Mouse (Mus musculus): ENCODE measurements around the gene Tshr.
"Not testable (repeated sequence)": the region's sequence is repeated elsewhere in the genome, so short reads cannot be mapped to it uniquely, and the experiment has no call there.

The Tshr gene

DNA sequence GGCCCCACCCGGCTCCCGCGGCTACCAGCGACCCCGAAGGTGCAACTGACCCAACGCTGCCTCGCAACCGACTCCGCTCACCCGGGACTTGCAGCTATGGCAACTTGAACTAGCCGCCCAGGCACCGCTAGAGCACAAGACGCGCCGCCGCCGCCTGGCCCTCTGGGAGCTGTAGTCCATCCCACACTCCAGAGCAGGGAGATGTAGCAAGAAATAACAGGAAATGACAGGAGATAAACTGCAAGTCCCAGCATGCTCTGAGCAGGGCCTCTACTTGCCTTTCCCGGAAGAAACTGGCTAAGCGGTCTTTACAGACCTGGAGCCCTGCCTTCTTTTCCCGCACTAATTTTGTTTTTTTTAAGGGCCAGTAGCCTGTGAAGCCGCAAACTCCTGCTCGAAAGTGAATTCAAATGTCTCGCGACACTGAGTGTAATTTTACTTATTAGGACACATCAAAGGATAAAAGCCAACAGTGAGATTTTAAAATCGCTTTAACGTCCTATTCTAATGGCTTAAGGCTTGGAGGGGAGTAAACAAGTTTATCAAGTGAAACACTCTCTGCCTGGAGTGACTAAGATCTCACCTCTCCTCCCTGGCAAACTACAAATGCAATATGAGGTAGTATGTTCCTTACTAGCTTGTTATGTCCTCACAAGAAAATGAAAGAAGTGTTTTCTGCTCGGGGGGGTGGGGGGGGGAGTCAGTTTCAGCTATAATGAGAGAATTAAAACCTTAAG lies at the start of gene Tshr, which contains the start of gene Cep128:
Tshr (plus strand) TSS at position 283 of the 737 bp plus-strand sequence.
Cep128 (minus strand) TSS at position 129 of the 737 bp plus-strand sequence.
- in situ Hi-C loops (cut with MboI, MseI): no loop called here

DNA sequence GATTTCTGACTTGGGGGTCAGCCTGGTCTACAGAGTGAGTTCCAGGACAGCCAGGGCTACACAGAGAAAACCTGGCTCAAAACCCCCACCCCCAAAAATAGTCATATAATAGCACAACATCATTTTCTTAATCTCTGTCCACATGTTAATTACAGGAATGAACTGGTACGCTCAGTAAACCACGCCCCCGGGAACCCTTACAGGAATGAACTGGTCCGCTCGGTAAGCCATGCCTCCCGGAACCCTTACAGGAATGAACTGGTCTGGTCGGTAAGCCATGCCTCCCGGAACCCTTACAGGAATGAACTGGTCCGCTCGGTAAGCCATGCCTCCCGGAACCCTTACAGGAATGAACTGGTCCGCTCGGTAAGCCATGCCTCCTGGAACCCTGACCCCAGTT lies 45.7 kb upstream of the Tshr start:
- in situ Hi-C loops (cut with MboI, MseI): not testable (repeated sequence)

DNA sequence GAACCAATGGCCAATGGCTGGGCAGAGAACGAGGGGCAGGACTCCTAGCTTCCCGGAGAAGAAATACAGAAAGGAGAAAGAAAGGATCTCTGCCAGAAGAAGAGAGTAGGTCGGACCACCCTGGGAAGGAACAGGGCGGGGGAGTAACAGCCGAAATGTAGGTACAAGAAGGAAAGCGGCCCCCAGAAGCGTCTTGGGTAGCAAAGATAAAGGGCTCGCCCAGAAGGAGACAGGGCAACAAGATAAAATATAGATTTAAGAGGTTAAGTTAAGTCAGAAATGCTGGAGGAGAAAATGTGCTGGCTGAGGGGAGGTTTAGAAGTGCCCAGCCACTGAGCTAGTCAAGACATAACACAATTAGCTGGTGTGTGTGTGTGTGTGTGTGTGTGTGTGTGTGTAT lies 30.6 kb upstream of the Tshr start:
- in situ Hi-C loops (cut with MboI, MseI): no loop called here

DNA sequence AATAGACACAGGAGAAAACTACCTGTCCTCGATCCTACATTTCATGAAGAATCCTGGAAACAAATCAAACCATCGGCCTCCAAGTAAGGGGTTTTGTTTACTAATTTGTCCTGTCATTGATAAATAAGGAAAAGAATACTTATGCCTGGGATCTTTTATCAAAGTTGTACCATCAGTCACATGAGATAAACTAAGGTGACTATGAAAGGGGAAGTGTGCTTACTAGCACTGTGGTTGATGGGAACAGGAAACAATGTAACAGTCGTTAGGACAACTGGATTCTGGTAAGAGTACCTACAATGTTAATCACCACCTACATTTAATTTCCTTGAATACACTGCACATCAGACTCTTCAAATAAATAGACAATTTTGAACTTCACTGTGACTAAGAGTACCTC lies 15.2 kb upstream of the Tshr start:
- in situ Hi-C loops (cut with MboI, MseI): no loop called here

DNA sequence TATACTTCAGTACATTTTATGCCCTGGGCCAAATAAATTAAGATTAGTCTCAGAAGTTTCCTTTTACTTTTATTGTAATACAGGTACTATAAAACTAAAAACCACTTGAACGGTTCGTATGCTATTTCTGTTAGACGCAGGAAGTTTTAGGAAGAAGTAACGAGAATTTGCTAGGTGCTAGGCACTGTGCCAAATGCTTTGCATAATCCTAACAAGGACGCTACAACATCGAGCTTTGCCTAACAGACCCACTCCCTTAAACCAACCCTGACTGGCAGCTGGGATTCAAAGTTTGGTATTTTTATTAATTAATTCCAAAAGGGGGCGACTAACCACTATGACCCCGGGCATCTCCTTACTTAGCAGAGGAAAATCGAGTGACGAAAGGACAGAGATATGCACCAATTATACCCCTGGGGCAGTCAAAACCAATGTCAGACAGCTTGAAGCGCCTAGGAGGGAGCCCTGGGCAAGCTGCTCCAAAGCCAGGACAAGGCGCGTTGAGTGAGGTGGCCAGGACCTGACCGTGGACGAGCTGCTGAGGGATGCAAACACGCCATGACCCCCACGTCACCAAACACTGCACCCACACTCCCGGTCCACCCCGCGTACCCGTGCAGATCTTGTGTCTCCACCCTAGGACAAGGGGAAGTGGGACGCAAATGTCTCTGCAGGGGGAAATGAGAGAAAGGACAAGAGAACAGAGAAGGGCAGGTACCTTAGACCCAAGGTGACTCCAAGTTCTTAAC lies 673 bp upstream of the Tshr start:
- in situ Hi-C loops (cut with MboI, MseI): no loop called here

DNA sequence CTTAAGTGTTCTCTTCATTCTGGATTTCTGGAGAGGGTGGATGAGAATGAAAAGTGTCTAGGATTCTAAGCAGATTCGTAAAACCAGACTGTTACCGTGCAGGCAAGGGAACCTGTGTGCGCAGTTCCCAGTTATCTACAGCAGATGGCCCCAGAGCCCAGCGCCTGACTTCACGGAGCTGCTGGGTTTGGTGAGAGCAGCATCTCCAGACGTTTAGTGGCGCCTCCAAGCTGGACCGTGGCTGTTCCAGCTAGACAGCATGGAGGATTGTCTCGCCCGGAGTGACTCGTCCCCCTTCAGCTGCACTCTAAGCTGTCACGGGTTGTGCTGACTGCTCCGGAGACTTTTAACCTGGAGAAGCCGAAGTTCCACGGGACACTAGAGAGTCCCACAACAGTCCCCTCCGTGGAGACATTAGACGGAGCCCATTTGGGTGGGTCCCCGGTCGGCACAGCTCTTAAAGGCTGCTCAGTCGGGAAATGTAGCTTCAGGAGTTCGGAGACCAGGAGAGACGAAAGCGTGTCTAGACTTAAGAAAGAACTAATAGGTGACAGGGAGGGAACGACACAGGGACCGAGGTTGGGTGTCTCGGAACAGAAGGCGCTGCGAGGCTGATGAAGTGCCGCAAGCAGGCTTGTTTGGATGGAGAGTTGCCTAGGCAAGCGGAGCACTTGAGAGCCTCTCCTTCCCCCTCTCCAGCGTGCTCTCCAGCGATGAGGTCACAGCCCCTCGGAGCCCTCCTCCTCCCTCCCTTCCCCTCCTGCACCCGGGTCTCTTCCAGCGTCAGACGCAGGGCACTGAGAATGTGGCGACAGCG lies 16.1 kb downstream of the Tshr start:
- in situ Hi-C loops (cut with MboI, MseI): no loop called here

- in situ Hi-C loops (cut with MboI, MseI): no loop called here
Measured at GRCm38 (mm10) chr12:91401049-91401352, 16.6 kb downstream of the Tshr start.

DNA sequence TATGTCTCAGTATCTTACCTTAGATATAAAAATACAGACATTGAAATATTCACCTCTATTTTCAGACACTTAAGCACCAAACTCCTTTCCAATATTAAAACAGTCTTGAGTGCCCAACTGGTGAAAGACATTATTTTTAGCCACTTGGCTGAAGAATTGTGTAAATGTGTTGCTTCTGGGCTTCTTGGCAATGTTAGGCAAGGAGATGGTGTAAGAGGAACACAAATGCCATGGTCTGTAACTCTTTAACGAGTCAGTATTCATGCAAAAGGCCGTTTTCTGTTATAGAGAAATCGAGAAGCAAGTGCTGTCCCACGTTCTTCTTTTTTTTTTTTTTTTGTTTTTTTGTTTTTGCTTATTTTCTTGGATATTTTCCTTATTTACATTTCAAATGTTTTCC lies 25.9 kb downstream of the Tshr start:
- in situ Hi-C loops (cut with MboI, MseI): loop anchor here (5.0 kb wide), 1 partner anchor 382 kb away; no protein-coding TSS in a partner anchor

GRCm38 (mm10) chr12:91412461-91413182 lies 28.3 kb downstream of the Tshr start:
- in situ Hi-C loops (cut with MboI, MseI): loop anchor here (5.0 kb wide), 1 partner anchor 380 kb away; no protein-coding TSS in a partner anchor

- in situ Hi-C loops (cut with MboI, MseI): no loop called here
Measured at GRCm38 (mm10) chr12:91415112-91415511, 30.7 kb downstream of the Tshr start.

DNA sequence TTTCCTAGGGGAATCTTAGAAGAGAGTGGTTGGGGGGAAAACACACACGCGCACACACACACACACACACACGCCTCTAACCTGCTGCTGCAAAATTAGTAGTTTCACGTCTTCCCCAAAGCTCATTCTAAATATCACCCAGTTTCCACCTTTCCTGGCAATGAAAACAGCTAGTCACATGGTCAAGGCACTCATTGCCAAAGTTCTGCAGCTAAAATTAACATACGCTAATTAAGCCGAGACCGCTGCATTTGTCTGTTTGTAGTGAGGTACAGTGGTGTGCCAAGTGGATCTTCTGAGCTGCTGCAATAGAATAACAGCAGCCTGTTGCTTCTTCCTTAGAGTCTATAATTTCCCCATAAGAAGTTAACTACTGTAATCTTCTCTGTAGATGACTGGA lies 32.5 kb downstream of the Tshr start:
- in situ Hi-C loops (cut with MboI, MseI): no loop called here

GRCm38 (mm10) chr12:91418791-91419190 lies 34.4 kb downstream of the Tshr start:
- in situ Hi-C loops (cut with MboI, MseI): no loop called here

DNA sequence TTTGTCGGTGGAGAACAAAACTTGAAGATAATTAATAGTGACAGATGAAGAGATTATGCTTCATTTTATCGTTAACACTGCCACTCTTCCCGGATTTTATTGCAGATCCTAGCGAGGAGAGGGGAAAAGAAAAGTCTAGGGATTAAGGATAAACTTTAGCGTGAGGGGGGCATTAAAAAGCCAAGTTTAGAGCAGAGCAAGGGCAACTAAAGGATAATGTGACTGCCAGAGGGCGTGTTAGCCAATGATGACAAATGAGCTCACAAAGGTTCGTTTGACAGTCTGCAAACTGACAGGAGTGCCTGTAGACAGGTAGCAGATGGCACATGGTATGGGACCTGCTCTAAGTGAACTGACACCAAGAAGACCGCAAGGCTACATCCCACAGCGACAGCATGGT lies 36.9 kb downstream of the Tshr start:
- in situ Hi-C loops (cut with MboI, MseI): no loop called here

GRCm38 (mm10) chr12:91423125-91423820 lies 38.9 kb downstream of the Tshr start:
- in situ Hi-C loops (cut with MboI, MseI): no loop called here

- in situ Hi-C loops (cut with MboI, MseI): no loop called here
Measured at GRCm38 (mm10) chr12:91426499-91426898, 42.1 kb downstream of the Tshr start.

DNA sequence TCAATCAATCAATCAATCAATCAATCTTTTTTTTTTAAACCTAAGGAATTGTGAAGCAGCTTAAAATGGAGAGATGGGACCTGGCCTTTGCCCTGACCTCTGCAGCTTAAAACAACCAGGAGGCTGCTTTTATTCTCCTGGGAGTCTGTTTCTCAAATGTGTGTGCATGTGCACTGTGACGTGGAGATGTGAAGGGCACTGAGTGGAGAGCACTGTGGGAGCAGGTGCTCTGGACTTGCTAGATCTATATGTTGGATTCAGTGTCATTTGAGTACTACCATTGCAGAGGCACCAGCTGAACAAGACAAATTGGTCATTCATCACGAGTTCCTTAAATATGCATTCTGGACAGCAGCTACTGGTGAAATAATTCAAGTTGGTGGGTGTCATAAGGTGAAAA lies 42.8 kb downstream of the Tshr start:
- in situ Hi-C loops (cut with MboI, MseI): no loop called here

- in situ Hi-C loops (cut with MboI, MseI): loop anchor here (5.0 kb wide), 1 partner anchor 40 kb away; no protein-coding TSS in a partner anchor
Measured at GRCm38 (mm10) chr12:91482195-91482733, 97.9 kb downstream of the Tshr start.

- in situ Hi-C loops (cut with MboI, MseI): no loop called here
Measured at GRCm38 (mm10) chr12:91486342-91486741, 102.0 kb downstream of the Tshr start.

DNA sequence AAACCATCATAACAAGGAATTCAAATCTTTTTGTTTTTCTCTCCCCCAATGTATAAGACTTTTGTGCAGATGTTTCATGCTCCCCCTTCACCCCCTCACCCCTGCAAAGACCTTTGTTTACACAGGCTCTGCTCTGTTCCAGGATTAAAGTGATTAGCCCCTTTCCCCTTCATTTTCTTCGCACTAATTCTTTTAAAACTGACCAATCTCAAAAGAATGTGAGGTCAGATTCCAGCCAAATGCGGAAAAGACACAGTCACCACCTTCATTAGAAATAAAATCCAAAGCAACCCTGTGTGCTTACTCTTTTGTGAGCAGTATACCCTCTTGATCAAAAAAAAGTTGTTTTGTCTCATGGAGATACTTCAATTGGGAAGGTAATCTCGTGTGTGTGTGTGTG lies 104.0 kb downstream of the Tshr start:
- in situ Hi-C loops (cut with MboI, MseI): no loop called here

DNA sequence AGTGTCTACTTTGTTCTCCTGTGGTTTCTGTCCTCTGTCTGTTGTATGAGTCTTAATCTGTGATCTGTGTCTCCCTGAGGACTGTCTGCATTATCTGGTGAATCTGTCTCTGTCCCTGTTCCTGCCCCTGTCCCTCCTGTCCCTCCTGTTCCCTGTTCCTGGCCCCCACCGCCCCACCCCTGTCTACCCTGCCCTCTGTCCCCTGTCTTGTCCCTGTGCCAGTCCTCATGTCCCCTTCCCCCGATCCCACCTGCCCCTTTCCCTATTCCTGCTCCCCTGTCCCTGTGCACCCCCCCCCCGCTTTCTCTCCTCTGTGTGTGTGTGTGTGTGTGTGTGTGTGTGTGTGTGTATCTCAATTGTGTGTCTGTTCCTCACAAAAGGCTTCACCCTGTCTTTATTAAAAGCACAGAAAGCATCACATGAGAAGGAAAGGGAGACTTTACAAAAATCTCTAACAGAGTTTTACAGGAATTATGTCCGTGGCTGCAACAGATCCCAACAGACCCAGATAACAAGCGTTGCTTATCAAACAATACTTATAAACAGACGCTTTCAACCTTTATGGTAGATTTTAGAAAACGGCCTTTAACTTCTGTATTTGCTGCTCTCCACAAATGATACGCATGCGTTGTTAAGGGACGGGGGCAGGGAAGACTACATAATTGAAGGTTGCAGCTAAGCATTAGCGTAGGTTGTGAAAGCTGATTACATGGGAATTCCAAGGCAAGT lies 111.3 kb downstream of the Tshr start:
- in situ Hi-C loops (cut with MboI, MseI): no loop called here
